Mouse (Mus musculus): ENCODE results near the gene Elovl1.

DNA sequence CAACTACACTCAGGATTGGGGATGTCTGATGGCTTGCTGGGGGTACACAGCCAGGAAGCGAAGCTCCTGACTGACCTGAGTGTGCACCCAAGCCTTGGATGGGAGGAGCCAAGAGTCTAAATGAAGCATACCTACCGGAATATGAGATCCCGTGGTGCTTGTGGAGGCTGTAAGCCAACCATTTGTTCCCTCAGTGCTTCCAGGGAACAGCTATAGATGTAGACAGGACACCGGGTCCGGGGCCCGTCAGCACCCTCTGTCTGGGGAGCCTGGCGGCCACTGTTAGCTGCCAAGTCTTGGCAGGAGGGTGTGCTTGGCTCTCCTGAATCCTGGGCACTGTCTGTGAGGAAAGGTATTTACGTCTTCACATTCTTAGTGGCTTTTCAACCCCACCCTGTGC, 40.6 kb upstream of the Elovl1 start:
- TF ChIP-seq CTCF (IDR thresholded peaks at IDR 0.05; ENCODE audit: borderline replicate concordance, insufficient read depth, low read depth, low read length) (no peak), POLR2A (IDR thresholded peaks at IDR 0.05; ENCODE audit: borderline replicate concordance, insufficient read depth, low read length) (no peak)

All from cerebellum, adult 2 months (tissue).